Mouse (Mus musculus): ENCODE data around the gene Cntnap5c. TPM values are rescaled to one million over a fixed set of nuclear protein-coding genes. Genes with fewer than 3 reads are reported as not detected.

Cntnap5c gene
- total RNA-seq, 1 experiment from 2014 or later, result not detected

Other genes with a start within 250 kb of the Cntnap5c start
- gene Vmn2r120, start 224.1 kb upstream of the Cntnap5c start, total RNA-seq (2017), result not detected in 2 replicates
- not detected in 2 replicates for gene Gm21834, start 27.4 kb upstream of the Cntnap5c start, total RNA-seq (2017)

Data from common myeloid progenitor, adult 5-6 weeks (primary cell).